Mouse (Mus musculus) frontal cortex, adult (tissue): ENCODE measurements around the gene Spdye4a.
A peak's percentile ranks its signal among the peaks of the same experiment; 100 is the strongest.
"Not testable (repeated sequence)": the region's sequence is repeated elsewhere in the genome, so short reads cannot be mapped to it uniquely, and the experiment has no call there.

Experiments
- ATAC-seq: cut with Nextera tagmentation; 2 replicates; pipeline ENCODE4 v1.9.2; 2017; ENCODE audit warnings: mild to moderate bottlenecking, moderate library complexity, mixed read lengths; ENCODE audit not compliant: low TSS enrichment

The Spdye4a gene

DNA sequence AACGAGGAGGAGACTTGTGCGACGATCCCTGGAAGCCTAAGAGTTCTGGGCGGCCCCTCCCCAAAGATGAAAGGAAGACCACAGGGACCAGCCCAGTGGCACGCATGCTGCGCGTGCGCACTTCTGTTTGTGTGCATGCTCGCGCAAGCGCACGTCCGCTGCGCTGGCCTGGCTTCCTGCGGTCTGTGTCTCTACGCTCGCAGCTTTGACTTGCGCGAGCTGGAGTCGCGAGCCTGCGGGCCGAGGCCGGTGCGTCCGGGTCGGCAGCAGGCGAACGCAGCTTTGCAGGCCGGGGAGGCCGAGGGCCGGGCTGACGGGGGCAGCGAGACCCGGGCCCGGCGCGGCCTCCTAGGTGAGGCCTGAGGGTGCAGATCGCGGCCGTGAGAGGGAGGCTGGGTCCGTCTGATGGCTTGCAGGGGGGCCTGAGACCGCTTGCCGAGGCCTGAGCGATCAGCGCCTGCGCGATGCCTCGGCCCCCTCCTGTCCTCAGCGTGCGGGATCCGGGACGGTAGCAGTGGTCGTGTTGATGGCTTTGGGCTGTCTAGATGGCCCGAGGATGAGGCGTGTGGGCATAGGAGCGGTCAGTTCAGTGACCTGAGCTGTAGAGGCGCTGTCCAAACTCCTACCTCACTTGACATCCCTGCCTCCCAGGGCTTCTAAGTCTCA lies 8.5 kb upstream of the Spdye4a start, which contains the start of gene Zfp12:
Gene Zfp12, plus strand, starts transcription at position 136 of the 666 bp plus-strand sequence.
- peak; percentile 99 for ATAC-seq

DNA sequence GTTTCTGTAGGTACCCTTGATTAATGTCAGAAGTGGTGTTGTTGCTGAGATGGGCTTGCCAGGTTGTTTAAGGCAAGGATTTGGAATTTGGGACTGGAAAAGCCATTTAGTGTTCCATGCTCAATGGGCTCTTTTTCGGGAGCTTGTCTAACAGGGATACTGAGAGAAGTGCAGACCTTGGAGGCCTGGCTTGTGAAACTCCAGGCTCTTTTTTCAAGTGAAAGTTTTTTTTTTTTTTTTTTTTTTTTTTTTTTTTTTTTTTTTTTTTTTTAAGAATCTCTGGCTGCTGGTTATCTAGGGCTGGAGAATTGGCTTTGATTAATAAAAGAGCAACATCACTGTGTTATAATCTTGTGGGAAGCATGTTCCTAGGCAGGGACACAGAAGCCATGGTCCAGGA lies 4.4 kb downstream of the Spdye4a start:
- no peak for ATAC-seq

DNA sequence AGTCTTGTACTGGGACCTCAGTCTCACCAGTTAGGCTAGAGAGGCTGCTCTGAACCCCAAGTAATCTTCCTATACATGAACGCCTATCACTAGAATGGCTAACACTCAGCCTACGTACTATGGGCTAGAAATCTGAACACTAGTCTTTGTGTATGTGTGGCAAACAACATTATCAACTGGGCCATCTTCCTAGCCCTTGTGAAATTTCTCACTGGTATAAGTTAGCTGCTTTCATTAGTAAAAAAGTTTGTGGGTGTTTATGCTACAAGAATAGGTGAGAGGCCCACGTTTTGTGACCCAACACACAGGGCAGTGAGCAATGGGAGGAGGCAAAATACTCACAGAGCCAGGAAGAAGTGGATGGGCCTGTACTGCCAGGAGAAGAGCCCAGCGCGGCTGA lies 5.7 kb downstream of the Spdye4a start:
- ATAC-seq: no peak

DNA sequence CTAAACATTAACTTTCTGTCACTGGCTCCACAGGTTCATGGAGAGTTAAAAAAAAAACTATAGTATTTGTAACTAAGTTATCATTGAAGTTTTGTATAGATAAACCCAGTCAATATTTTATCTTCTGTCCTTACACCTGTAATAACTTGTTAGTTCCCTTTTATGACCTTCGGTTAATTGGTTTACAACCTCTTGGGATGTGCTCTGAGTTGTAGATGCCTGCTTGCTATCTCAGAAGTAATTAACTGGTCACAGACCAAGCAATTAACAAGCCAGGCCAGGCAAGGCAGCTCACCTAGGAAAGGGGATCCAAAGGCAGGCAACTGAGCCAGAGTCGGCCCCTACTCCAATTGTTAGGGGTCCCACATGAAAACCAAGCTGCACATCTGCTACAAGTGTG lies 12.9 kb downstream of the Spdye4a start:
- no peak for ATAC-seq

DNA sequence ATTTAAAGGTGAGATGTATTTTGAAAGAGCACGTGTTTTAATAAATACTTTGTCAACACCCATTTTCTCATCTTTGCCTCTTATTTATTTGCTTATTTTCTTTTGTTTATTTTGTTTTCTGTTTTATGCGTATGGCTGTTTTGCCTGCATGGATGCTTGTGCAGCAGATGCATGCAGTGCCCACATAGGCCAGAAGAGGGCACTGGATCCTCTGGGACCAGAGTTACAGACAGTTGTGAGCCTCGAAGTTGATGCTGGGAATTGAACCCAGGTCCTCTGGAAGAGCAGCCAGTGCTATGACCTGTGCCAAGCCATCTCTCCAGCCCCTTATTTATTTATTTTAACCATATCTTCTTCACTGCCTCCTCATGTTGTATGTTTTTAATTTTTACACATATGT lies 21.7 kb downstream of the Spdye4a start:
- ATAC-seq: no peak

DNA sequence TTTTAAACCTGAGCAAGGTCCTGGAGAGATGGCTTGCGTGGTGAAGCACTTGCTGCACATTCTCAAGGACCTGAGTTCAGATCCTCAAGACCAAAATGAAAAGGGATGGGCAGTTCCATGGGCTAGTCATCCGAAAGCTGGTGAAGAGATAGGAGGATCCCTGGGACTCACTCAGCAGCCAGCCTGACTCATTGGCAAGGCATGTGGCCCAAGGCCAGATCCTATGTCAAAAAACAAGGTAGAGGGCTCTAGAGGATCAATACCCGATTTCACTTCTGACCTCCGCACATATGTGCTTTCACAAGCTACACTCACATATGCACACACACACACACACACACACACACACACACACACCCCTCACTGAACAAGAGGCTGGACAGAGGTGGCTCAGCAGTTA lies 30.2 kb downstream of the Spdye4a start:
- ATAC-seq: no peak

DNA sequence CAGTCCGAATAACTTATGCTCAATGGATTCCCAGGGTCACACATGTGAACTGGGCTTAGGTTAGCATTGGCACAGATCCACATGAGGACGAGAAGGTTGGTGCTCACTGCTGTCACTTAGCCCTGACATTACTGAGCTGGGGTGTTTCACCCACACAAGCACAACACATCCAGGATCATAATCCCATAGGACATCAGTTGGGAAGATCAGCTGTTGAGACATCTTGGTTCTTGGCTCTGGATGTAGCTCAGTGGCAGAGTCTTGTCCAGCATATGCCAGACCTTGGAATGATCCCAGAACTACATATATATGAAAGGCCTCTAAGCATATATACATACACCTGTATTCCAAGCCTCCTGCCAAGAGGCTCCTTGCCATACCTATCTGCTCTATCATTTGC lies 31.5 kb downstream of the Spdye4a start:
- ATAC-seq: no peak

DNA sequence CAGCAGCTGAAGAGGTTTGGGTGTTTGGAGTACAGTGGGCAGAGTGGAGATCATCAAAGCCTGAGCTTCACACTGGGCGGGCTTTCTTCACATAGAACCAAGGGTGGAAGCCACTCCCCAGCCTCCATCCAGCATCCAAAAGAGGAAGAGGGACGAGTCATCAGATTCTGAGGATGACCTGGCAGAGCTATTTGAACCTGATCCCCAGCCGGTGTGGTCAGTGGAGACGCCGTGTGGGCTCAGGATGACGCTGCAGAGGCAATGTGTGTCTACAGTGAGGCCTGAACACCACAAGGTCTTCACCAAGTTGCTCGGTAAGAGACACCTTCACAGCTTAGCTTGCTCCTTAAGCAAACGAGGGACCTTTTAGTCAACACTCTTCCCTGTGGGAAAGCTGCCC lies 31.9 kb downstream of the Spdye4a start:
- ATAC-seq: not testable (repeated sequence)

DNA sequence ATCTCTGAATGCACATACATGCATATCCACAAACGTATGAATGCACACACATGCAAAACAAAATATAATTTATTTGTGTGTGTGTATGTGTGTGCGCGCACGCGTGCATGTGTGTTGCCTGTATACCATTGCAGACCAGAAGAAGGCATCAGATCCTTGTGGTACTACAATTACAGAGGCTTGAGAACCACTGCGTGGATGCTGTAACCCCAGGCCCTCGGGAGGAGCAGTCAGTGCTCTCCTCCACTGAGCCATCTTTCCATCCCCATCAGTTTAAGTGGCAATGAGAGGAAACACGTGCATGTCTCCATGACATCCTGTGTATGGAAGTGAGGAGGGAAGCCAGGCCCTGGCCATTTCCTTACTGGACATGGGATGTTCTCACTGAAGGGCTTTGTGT lies 33.9 kb downstream of the Spdye4a start:
- ATAC-seq: no peak

DNA sequence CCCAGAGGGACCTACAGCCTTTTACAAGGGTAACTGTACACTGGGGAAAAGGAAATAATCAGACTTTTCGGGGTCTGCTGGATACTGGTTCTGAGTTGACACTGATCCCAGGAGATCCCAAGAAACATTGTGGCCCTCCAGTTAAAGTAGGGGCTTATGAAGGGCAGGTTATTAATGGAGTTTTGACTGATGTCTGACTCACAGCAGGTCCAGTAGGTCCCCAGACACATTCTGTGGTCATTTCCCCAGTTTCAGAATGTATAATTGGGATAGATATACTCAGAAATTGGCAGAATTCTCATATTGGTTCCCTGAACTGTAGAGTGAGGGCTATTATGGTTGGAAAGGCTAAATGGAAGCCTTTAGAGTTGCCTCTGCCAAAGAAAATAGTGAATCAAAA lies 38.7 kb downstream of the Spdye4a start:
- ATAC-seq: not testable (repeated sequence)

DNA sequence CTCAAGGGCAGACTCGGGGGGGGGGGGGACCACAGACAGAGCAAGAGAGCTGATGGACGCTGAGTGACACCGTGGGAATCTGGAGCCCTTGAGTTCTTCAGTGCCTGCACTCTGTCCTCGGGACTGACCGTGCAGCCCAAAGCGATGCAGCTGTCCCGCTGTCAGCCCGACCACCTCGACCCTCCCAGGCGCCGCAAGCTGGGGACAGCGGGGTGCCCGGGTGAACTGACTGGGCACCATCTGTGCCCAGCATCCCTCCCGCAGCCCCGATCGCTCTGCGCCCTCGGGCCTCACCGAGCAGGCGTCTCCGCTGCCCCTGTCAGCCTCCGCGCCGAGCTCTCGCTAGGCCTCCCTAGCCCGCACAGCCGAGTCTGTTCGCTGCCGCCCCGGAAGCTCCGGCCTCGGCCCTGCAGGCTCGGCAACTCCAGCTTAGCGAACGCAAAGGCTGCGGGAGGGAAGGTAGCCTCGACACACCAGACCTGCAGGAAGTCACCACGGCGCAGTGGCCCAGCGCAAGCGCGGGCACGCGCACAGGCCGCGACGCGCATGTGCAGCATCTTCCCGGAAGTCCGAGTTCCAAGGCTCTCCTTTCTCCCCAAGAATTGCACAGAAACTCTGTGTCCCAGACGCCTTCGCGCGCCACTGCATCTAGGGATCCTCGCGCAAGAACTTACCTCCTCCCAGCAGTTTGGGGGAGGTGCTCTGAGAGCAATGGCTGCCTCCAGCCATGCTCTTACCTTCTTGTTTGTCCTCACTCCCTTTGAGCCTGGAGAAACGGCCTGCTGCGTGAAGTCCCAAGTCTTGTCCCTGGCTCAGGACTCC lies 46.2 kb downstream of the Spdye4a start, which contains the start of the genes Rbak and Spdye4b:
Gene Rbak, minus strand, starts transcription at position 521 of the 822 bp plus-strand sequence.
Gene Spdye4b, plus strand, starts transcription at position 763 of the 822 bp plus-strand sequence.
- peak; percentile 100 for ATAC-seq

DNA sequence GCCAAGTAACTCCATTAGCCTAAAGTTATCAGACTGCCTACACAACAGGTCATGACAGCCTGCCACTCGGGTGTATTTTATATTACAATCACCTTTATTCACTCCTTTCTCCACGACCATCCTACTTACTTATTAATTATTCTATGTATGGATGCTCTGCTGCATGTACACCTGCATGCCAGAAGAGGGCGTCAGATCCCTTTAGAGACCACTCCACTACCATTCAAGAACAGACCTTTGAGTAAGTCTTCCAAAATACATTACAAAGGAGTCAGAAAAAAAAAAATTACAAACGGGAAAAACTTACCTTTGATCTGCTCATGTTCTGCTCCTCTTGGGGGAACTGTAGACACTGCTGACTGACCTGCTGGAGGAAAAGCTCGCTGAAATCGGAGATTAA lies 47.5 kb downstream of the Spdye4a start:
- ATAC-seq: no peak

DNA sequence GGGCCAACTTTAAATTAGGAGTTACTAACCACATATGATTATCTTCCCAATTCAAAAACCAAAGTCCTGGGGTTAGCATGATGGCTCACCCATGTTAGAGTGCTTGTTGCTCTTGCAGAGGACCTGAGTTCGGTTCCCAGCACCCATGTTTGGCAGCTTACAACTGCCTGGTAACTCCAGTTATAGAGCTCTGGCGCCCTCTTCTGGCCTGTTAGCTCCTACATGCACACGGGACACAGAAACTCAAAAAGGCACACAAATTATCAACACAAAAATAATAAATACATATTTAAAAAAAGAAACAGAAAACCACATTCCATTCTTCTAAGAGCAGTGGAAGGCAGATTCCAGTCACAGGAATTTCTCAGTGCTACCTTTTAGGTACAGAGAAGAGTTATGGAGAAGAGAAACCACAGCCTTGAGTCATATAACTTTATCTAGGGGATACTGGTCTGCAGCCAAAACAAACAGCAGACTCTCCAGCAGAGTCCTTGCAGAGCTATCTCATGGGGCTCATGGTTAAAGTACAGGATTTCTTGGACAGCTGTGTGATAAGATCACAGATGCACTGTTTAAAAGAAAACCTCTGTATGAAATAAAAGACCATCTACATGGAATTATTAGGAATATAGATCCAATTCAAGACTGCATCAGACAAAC lies 49.0 kb downstream of the Spdye4a start:
- no peak for ATAC-seq

DNA sequence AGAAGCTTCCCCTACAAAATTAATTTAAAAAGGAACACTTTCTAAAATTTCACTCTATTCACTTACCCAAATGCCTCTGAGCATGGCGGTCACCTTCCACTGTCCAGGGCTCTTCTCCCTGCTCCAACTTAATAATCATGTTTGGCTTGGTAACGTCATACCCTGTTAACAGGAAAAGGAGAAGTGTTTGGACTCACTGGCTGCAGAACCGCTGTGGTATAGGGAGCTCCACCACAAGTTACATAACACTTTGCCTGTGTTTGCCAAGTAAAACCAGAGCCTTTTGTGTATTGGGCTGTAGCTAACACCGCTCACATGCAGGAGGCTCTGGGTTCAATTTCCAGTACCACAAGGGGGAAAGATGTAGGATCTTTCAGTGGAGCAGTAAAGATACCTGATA lies 50.7 kb downstream of the Spdye4a start:
- no peak for ATAC-seq
